Mouse (Mus musculus) thymus, adult 2 months (tissue): ENCODE measurements around the gene Cryz.

Experiments
- CTCF ChIP-seq: fragments of 200-500 bp; IDR thresholded peaks from 2 replicates; pipeline ENCODE4 v1.5.1; 2012; ENCODE audit warnings: mild to moderate bottlenecking, control low read depth, low read length, moderate library complexity, borderline replicate concordance; ENCODE audit not compliant: control insufficient read depth, poor library complexity, insufficient read depth; ENCODE audit errors: extremely low read depth
- POLR2A ChIP-seq: fragments of 200-500 bp; IDR thresholded peaks from 2 replicates; pipeline ENCODE4 v1.6.1; 2012; ENCODE audit warnings: mild to moderate bottlenecking, low read length, control low read depth, moderate library complexity; ENCODE audit not compliant: control insufficient read depth, poor library complexity, insufficient read depth; ENCODE audit errors: extremely low read depth

DNA sequence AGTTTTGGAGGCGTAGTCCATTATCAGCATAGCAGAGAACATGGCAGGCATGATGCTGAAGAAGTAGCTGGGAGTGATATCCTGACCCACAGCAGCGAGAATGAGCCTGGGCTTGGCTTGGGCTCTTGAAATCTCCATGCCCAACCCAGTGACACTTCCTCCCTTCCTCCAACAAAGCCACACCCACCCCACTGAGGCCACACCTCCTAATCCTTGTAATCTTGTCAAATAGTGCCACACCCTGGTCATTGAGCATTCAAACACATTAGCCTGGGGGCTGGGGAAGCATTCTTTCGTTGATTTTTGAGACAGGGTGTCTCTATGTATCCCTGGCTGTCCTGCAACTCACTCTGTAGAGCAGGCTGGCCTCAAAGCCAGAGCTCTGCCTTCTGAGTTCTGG lies 15.4 kb downstream of the Cryz start:
- TF ChIP-seq CTCF (no peak), POLR2A (no peak)
